Mouse (Mus musculus): ENCODE results near the gene 2310033P09Rik. TPM values are rescaled to one million over a fixed set of nuclear protein-coding genes. Genes with fewer than 3 reads are reported as not detected.
"Not testable (repeated sequence)": the region's sequence is repeated elsewhere in the genome, so short reads cannot be mapped to it uniquely, and the experiment has no call there.

Gene 2310033P09Rik
- total RNA-seq, 4 experiments from 2014 or later: 25.8 to 31.2 (median 29.6) TPM

DNA sequence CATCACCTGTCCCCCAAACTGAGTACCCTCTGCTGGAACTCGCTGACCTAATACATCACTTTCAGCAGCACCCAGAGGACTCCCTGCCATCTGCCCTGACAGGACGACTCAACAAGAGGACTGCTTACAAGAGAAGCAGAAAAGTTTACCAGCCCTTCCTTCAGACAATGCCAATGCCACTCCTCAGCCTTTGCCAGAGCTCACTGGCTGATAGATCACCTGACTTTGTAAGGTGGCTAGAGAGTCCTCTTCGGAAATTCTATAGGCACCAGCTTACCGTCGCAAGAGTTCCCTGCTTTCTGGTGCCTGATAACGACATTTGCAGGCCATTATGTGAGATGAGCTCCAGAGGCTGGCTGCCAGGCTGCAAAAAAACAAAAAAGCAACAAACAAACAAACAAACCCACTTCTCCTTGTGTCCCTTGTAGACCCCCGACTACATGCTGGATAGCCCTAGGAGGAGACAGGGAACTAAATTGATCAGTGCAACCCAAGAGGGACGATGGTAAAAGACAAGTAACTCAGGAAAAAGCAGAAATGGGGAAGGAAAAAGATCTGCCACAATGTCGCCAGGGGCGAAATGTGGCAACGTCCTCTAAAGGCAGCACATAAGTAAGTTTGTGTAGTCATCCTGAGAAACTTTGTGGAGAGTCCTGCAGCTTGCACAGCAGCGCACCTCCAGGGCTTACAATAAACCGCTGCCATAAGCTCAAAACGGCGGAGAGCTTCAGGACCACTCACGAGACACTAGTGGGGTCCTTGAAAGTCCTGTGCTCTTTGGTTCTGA lies 6.7 kb upstream of the 2310033P09Rik start:
- no peak for DNase-seq

DNA sequence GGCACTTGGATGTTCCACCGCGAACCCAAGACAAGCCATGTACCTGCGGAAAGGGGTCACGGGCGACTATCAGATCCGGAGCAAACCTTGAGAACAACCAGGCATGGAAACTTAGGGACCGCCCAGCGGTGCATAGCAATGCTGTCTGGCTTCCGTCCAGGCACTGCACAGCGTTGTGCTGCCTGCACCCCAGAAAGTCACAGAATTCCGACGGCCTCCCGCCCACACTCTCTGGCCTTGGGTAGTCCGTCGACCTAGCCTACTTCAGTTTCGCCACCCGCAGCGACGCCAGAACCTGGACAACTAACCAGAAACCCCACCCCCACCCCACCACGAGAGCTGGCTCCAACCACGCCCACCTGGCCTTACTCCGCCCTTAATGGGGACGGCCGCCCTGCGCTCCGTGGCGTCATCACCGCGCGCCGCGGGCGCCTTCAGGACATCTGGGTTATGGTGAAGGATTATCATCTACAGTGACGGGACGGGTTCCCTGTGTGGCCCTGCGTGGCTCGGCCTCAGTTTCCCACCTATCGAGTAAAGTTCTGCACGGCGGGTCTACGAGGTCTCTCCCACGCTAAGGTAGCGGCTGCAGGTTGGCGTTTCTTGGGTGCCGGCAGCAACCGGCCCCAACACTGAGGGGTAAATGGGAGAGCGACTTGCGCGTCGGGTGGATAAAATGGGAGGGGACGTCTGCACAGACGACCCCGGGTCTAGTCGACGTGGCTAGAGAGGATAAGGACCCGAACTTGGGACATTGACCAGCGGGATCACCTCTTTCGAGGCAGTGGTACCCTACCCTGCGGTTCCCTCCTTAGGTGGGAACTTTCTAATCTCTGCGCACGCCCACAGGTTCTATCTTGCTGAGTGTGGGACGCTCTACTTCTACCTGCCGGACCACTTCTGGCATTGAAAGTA lies 5.8 kb upstream of the 2310033P09Rik start, which contains the start of gene Mrpl55:
Gene Mrpl55, plus strand, starts transcription at position 406 of the 915 bp plus-strand sequence.
- peak; percentile 87 for DNase-seq

DNA sequence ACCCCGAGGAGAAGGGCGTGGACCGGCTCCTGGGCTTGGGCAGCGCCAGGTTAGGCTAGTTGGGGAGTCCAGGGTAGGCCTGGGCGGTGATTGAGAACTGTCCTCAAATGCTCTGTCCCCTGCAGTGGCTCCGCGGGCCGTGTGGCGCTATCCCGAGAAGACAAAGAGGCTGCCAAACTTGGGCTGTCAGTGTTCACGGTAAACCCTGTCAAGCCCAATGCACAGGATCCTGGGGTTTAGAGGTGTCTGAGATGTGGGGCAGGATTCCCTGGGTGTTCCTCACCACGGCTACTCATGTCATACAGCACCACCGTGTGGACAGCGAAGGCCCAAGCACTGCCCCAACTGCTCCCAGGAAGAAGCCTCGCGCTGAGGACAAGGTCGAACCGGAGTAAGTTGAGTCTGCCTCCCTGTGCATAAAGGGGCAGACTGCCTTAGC lies 901 bp downstream of the 2310033P09Rik start:
- peak; percentile 81 for DNase-seq

DNA sequence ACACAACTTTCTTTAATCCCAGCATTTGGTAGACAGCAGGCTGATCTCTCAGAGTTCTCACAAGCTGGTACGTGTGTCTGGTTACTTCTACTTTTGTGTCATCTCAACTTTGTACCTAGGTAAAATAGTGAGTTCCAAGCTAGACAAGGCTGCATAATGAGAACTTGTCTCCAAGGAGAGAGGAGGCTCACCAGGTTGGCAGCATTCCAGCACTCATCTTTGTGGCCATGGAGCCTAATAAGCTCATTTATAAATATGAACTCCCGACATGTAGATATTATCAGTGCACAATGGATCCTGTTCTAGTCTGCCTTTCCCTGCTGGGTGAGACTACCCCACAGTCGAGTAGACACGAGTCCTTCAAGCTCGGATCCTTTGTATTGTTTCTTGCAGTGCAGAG lies 1.5 kb downstream of the 2310033P09Rik start:
- no peak for DNase-seq

DNA sequence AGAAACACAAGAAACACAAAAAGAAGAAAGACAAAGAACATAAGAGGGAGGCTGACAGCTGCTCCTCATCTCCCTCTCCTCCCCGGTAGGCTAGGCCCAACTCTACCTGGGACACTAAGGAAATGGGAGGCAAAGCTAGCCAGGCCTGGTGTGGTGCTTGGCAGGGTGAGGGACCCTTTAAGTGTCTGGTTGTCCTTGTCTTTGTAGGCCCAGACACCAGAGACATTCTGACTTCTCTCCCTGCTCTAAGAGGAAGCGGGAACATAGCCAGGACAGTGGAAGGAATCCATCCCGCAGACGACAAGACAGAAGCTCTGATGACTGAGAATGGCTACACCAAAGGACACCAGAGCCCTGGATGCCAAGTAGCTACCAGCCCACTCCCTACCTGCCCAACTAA lies 1.9 kb downstream of the 2310033P09Rik start:
- DNase-seq: no peak

DNA sequence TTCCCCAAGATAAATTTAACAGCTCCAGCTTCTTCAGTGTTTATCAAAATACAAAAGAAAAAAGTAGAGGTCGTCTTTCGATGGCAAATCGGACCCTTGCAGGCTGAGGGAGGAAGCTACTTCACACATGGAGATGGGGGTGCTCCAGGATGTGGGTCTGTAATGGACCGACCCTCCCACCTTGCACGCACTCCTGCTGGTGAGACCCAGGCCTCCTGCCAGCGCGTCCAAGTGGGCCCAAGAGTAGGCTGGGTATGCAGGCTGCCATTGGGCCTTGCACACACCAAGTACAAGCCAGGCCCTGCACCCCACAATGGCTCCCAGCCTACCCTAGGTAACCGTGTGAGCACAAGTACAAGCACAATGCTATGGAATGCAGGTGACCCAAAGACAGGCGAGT lies 3.4 kb downstream of the 2310033P09Rik start:
- DNase-seq: not testable (repeated sequence)

DNA sequence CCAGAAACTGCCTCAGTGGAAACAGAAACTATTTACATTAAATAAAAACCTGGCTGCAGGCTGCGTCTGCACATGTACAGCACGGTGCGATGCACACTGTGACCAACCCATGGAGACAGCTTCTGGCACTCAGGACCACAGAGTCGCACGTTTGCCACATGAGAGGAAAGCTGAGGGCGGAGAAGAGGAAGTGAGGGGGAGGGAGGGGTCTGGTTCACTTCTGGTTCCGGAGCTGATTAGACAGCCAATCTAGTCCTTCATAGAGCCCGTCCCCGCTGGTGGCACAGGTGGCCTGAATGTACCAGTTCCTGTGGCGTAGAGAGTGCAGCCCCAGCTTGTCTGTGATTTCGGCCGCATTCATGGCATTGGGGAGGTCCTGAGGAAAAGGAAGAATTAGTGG lies 4.2 kb downstream of the 2310033P09Rik start:
- not testable (repeated sequence) for DNase-seq

DNA sequence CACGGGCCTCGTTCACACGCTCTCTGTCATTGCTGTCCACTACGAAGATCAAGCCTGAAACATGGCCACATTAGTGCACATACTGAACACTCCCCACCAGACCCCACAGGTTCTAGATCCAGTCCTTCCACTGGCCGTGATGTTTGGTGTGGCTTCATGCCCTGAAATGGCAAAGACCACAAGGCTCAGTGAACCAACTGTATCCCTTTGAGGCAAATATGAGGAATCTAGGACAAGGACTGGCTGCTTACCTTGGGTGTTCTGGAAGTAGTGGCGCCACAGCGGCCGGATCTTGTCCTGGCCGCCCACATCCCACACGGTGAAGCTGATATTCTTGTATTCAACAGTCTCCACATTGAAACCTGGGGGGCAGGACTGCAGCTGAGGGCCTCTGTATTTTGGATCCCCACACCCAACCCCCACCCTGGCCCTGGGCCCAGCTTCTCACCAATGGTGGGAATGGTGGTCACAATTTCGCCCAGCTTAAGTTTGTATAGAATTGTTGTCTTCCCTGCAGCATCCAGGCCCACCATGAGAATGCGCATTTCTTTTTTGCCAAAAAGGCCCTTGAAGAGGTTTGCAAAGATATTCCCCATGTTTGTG lies 4.9 kb downstream of the 2310033P09Rik start:
- no peak for DNase-seq

DNA sequence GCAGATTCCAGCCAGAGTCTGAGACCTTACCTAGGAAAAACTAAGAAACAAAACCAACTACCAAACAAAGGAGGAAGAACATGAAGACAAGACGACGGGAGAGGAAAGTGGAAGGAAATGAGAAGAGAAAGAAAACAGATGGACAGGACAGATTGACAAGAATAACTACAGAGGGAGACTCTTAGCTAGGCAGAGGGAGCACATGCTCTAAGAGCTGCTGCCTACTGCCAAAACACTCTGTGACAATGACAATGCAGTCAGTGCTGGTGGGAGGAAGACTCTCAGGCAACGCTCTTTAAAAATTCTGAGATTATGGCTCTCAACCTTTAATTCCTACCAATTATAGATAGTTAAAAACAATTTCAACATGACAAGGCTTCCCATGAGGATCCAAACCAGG lies 8.8 kb downstream of the 2310033P09Rik start:
- no peak for DNase-seq

DNA sequence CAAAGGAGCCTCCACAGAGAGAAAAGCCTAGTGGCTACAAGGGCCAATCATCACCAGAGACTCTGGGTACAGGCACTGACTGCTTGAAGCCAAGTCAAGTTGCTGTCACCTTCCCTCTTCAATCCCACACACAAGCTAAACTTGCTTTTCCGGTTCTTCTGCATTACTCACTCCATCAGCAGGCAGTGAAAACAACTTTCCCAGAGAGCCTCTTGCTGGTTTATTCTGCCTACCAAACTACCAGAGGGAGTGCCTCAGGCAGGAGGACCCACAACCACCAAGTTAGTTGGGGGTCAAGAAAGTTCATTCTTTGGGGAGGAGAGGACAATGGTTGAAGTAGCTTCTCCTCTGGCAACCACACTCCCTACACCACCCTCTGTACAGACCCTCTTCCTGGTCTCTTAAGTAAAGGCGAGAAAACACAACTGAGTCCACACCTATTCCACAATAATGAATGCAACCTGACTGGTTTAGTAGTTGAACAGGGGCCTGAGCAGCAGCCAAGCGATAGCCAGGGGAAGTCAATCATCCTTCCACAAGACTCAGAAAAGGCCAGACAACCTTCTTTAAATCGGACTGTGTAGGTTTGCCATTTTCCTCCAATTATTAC lies 10.4 kb downstream of the 2310033P09Rik start:
- no peak for DNase-seq

DNA sequence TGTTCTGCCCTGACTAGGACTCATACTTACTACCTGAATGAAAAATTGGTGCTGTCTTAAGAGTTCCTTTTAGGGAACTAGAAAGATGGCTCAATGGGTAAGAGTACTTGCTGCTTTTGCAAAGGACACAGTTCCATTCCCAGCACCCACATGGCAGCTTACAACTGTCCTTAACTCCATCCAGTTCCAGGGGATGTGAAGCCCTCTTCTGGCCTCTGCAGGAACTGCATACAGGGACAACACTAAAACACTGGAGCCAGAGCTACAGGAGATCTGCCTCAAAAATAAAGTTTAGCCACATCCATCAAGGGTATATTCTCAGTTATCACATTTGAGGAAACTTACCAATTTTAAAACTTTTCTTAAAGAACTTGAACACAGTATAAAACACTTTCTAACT lies 10.9 kb downstream of the 2310033P09Rik start:
- DNase-seq: no peak

DNA sequence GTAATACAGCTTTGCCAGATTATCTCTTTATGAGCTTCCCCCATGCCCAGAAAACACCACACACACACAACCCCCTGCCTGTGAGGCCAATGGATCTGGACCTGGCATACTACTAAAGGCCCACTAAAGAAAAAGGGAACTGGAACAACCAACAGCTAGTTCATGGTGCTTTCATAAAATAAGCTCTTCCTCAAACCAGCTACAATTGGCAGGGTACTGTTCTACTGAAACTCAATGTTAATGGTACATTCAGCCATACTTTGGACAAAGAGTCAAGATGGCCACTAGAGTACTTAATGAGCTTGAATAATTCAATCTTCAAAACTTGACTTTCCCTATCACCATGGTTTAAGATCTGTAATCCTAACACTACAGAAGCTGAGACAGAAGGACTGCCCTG lies 13.5 kb downstream of the 2310033P09Rik start:
- DNase-seq: no peak

DNA sequence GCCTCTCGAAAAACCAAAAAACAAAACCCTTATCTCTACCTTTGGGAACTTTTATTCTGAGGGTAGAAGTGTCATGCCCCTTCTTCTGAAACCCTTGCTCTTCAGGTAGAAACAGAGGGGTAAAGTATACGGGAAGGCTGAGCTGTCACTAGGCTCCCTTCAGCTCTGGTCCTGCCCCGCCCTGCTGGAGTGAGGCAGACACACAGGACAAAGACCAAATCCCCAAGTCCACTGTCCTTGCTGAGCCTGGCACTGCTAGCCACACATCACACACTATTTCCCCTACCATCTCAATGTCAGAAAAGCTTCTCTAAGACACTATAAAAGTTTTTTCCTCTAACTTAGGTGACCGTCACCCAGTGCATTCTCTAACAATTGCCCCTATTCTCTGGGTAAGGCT lies 14.2 kb downstream of the 2310033P09Rik start:
- no peak for DNase-seq

DNA sequence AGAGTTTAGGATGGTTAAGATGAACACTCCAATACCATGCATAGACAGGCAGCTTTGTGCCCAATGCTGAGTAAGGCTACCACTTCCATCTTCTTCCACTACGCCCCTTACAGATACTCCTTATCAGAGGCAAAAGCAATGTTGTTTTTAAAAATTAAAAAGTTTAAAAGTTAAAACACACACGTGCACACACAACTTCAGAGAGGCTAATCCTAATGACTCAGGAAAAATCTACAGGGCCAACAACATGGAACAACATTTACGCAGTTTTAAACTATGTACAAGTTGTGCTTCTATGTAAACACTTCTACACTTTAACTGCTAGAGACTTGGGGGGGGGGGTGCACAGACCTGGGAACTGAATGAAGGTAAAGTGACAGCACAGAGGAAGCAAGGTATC lies 15.9 kb downstream of the 2310033P09Rik start:
- no peak for DNase-seq

DNA sequence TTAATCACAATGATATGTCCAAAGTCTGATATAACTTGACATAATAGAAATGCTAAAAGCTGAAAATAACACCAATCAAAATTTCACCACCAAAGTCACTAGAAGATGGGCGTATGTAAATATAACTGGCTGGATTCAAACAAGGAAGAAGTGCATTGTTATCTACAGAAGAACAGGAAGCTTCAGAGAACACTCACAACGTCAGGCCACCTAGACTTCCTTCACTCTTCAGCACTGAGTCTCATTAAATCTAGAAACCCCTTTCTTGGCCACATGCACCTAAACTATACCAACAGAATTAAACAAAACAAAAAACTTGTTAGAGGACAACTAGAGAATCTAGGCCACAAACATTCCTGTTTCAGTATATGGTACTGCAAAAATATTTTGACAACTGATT lies 16.3 kb downstream of the 2310033P09Rik start:
- DNase-seq: no peak

DNA sequence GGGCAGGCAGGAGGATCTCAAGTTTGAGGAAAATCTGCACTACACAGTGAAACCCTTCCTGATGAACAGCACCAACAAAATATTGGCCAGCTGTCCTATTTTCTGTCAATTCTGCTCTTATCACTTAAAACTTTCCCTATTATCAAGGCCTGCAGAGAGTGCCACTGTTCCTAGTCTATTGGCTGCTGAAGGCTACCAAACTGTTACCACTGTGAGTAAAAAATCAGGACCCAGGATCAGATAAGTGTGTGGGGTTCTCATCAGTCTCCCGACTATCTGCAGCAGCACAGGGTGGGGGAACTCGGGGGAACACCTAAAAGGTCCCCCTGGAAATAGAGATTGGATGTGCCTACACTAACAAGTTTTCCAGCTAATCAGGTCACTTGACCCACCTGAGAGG lies 17.0 kb downstream of the 2310033P09Rik start:
- no peak for DNase-seq

DNA sequence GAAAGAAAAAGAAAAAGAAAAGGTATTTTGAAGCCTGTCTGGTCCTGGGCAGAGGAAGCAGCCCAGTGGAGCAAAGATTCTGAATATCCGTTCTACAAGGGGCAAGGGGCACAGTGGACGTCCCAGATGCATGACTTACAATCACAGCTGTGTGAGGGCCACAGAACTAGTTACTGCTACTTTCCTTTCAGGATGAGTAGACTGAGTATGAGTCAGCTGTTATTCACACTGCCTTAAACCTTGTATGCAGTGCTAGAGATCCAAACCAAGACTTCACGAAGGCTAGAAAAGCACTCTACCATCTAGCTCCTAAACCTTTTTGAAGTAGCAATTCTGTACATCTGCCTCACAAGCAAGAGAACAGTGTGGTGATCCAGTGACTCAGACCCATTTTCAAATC lies 18.1 kb downstream of the 2310033P09Rik start:
- DNase-seq: no peak

DNA sequence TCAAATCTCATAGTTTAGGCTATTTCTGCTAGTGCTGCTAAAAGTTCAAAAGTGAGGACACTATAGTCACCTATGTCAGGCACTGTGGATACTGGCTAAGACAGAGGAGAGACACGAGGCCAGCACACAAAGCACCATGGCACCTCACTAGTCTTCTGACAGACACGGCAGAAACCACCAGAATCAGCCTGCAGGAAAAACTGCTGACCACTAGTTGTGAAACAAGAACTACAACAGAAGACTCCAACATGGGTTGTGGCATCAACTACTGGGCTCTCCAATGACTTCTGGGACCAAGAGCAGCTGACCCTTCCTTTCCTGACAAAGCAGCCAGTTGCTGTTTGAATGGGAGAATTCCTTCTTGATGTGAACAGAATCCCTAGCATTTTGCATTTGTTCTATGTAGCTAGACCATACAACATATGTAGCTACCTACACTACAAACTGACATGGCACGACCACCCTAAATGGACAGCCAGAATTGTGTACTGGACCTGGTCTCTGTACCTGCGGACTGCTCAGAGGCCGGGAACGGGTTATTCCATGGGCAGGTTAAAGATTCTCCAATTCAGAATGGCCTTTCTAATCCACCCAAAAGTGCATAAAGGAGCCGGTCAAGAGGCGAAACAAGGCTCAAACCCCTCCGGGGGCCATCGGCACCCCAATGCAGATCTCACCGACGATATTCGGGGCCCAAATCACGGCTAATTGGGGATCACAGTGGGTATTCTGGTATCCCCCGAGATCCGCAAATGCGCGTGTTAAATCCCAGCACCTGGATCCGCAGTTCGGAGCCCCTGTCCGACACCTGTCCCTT lies 18.9 kb downstream of the 2310033P09Rik start:
- no peak for DNase-seq

DNA sequence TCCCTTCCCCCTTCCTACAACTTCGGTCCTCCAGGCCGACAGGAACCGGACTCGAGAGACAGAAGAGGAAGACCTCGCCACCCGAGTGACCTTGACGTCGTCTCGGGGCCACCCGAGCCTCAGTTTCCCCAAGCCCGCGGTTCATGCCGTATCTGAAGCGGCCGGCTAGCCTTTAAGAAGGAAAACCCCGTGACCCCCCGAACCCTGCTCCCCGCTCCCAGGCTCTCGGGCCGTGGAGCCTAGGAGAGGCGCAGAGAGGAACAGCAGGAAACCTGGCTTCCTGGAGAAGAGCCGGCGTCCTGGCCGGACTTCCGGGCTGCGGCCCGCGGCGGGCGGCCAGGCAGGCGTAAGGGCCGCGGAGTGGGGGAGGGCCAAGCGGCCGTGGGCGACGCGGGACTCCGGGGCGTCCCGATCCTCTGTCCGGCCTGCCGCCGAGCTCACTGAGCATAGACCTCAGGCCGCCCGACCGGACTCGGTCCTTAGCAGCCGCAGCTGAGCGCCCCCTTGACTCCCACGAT lies 19.5 kb downstream of the 2310033P09Rik start:
- DNase-seq: no peak

DNA sequence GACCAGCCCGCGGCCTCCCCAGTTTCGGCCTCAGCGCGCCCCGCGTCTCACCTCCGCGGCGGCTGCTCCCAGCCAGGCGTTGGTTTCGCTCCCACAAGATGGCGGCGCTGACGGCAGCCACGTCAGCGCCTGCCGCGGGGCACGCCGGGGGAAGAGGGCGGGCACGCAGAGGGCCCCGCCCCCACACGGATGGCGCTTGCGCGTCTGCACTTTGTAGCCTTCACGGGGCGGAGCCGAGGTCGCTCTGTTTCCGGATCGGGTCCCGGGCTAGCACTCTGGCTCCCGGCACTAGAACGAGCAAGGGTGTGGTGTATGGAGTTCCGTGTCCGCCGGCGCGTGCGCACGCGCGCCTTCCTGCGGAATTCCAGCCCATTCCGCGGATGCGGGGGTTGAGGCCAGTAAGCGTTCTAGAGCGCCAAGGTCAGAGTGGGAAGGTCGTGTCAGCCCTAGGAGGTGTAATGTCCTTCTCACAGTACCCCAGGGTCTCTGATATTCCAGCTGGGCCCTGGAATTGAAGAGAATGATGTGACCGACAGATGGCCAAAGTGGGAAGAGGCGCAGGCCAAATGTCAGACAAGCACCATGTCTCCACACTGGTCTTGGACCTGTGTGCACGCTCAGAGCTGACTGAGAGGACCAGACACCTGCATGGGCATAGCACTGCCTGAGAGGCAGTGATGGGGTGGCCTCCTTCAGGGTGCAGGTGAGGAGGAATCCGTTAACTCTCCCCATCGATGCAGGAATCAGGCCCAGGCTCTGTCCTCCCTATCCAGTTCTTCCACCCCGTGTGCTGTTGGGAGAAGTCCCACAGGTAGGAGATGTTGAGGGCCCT lies 20.2 kb downstream of the 2310033P09Rik start, which contains the start of gene Arf1:
Gene Arf1, minus strand, starts transcription at position 149 of the 832 bp plus-strand sequence.
- peak; percentile 95 for DNase-seq
